Mouse (Mus musculus) lung, embryonic 15.5 days (tissue): ENCODE measurements at regions not wholly inside any gene's neighbourhood (a gene's known extent, or its start where the extent isn't known, plus 50 kb on each side); places are given as distances from the start of the nearest gene placed in this dataset.

Experiments
- ATAC-seq: fragments of 200-750 bp; cut with Nextera tagmentation; 2 replicates; pipeline ENCODE4 v1.8.0; 2017; ENCODE audit warnings: moderate number of reproducible peaks, borderline replicate concordance; ENCODE audit not compliant: low FRiP score, low TSS enrichment; ENCODE audit errors: extremely low read depth
- H3K27ac ChIP-seq: fragments of 300-500 bp; sonication (generic); 2 replicates; pipeline ENCODE4 v1.5.1; 2015; ENCODE audit warnings: moderate library complexity, mild to moderate bottlenecking, inconsistent platforms
- H3K27me3 ChIP-seq: fragments of 300-500 bp; sonication (generic); 2 replicates; pipeline ENCODE4 v1.6.1; 2015; ENCODE audit warnings: inconsistent platforms
- H3K36me3 ChIP-seq: fragments of 300-500 bp; sonication (generic); 2 replicates; pipeline ENCODE4 v1.6.1; 2015; ENCODE audit warnings: inconsistent platforms
- H3K4me1 ChIP-seq: fragments of 300-500 bp; sonication (generic); 2 replicates; pipeline ENCODE4 v1.6.1; 2015; ENCODE audit warnings: inconsistent platforms
- H3K4me2 ChIP-seq: fragments of 300-500 bp; sonication (generic); 2 replicates; pipeline ENCODE4 v1.6.1; 2015; ENCODE audit warnings: inconsistent platforms, mild to moderate bottlenecking, moderate library complexity
- H3K4me3 ChIP-seq: fragments of 300-500 bp; sonication (generic); 2 replicates; pipeline ENCODE4 v1.5.1; 2015; ENCODE audit warnings: mild to moderate bottlenecking, inconsistent platforms
- H3K9ac ChIP-seq: fragments of 300-500 bp; sonication (generic); 2 replicates; pipeline ENCODE4 v1.6.1; 2015; ENCODE audit warnings: inconsistent platforms
- H3K9me3 ChIP-seq: fragments of 300-500 bp; sonication (generic); 2 replicates; pipeline ENCODE4 v1.6.1; 2016; ENCODE audit warnings: inconsistent platforms
- WGBS: fragments of 180-500 bp; shearing (Covaris S2); methylation state at CpG from one replicate; pipeline ENCODE4 v1.1.7; 2015; 5-methylcytosine and 5-hydroxymethylcytosine counted together

GRCm38 (mm10) chr17:51986212-51986611 lies 153.1 kb upstream of the Satb1 start:
- 52% methylated on average over 14 of the region's 14 CpGs for WGBS
- H3K27ac ChIP-seq = no peak overlapping the region
- H3K36me3 ChIP-seq = no peaks in the 10 kb centered on the region
- H3K27me3 ChIP-seq = no peaks in the 10 kb centered on the region
- no peaks in the 10 kb centered on the region for H3K9me3 ChIP-seq
- no peak for ATAC-seq
- H3K4me1 ChIP-seq = no peaks in the 10 kb centered on the region
- H3K4me2 ChIP-seq = no peak overlapping the region
- no peak overlapping the region for H3K4me3 ChIP-seq
- no peak overlapping the region for H3K9ac ChIP-seq

- Histone ChIP-seq H3K9ac (no peak overlapping the region), H3K4me3 (no peak overlapping the region), H3K36me3 (no peaks in the 10 kb centered on the region), H3K4me1 (no peaks in the 10 kb centered on the region), H3K27ac (no peak overlapping the region), H3K9me3 (no peaks in the 10 kb centered on the region), H3K4me2 (no peak overlapping the region), H3K27me3 (no peaks in the 10 kb centered on the region)
- WGBS = 75% methylated on average over 2 of the region's 2 CpGs
- ATAC-seq = no peak
Measured at GRCm38 (mm10) chr17:51979126-51979525, 146.0 kb upstream of the Satb1 start.

GRCm38 (mm10) chr17:51971444-51971843 lies 138.4 kb upstream of the Satb1 start:
- Histone ChIP-seq H3K27me3 (no peaks in the 10 kb centered on the region), H3K4me2 (no peak overlapping the region), H3K27ac (no peak overlapping the region), H3K4me1 (no peaks in the 10 kb centered on the region), H3K4me3 (no peak overlapping the region), H3K36me3 (no peaks in the 10 kb centered on the region), H3K9ac (no peak overlapping the region), H3K9me3 (no peaks in the 10 kb centered on the region)
- no peak for ATAC-seq
- WGBS = 33% methylated on average over 3 of the region's 3 CpGs

GRCm38 (mm10) chr17:51966573-51967284 lies 133.6 kb upstream of the Satb1 start:
- no peaks in the 10 kb centered on the region for H3K27me3 ChIP-seq
- no peak overlapping the region for H3K27ac ChIP-seq
- H3K4me3 ChIP-seq = no peak overlapping the region
- H3K4me2 ChIP-seq = no peak overlapping the region
- H3K36me3 ChIP-seq = no peaks in the 10 kb centered on the region
- 81% methylated on average over 11 of the region's 11 CpGs for WGBS
- no peaks in the 10 kb centered on the region for H3K4me1 ChIP-seq
- no peak overlapping the region for H3K9ac ChIP-seq
- no peaks in the 10 kb centered on the region for H3K9me3 ChIP-seq
- ATAC-seq = no peak

- ATAC-seq = no peak
- Histone ChIP-seq H3K4me2 (no peak overlapping the region), H3K9ac (no peak overlapping the region), H3K4me3 (no peak overlapping the region), H3K36me3 (no peaks in the 10 kb centered on the region), H3K27me3 (no peaks in the 10 kb centered on the region), H3K27ac (no peak overlapping the region), H3K4me1 (no peaks in the 10 kb centered on the region), H3K9me3 (no peaks in the 10 kb centered on the region)
- 60% methylated on average over 12 of the region's 12 CpGs for WGBS
Measured at GRCm38 (mm10) chr17:51962529-51963110, 129.5 kb upstream of the Satb1 start.

- Histone ChIP-seq H3K9ac (no peak overlapping the region), H3K27ac (no peak overlapping the region), H3K9me3 (no peaks in the 10 kb centered on the region), H3K36me3 (no peaks in the 10 kb centered on the region), H3K4me1 (no peaks in the 10 kb centered on the region), H3K27me3 (no peaks in the 10 kb centered on the region), H3K4me3 (no peak overlapping the region), H3K4me2 (no peak overlapping the region)
- 87% methylated on average over 4 of the region's 4 CpGs for WGBS
- no peak for ATAC-seq
Measured at GRCm38 (mm10) chr17:51961337-51961736, 128.2 kb upstream of the Satb1 start.

GRCm38 (mm10) chr17:51956275-51956674 lies 123.2 kb upstream of the Satb1 start:
- Histone ChIP-seq H3K27me3 (no peaks in the 10 kb centered on the region), H3K4me1 (no peaks in the 10 kb centered on the region), H3K27ac (no peak overlapping the region), H3K9me3 (no peaks in the 10 kb centered on the region), H3K4me2 (no peak overlapping the region), H3K9ac (no peak overlapping the region), H3K36me3 (no peaks in the 10 kb centered on the region), H3K4me3 (no peak overlapping the region)
- ATAC-seq = no peak
- WGBS = 87% methylated on average over 13 of the region's 13 CpGs

GRCm38 (mm10) chr17:51937707-51938106 lies 104.6 kb upstream of the Satb1 start:
- ATAC-seq = no peak
- H3K4me1 ChIP-seq = no peaks in the 10 kb centered on the region
- H3K27ac ChIP-seq = no peak overlapping the region
- H3K27me3 ChIP-seq = no peaks in the 10 kb centered on the region
- H3K4me3 ChIP-seq = no peak overlapping the region
- 77% methylated on average over 5 of the region's 5 CpGs for WGBS
- no peaks in the 10 kb centered on the region for H3K9me3 ChIP-seq
- H3K36me3 ChIP-seq = no peaks in the 10 kb centered on the region
- no peak overlapping the region for H3K9ac ChIP-seq
- no peak overlapping the region for H3K4me2 ChIP-seq

GRCm38 (mm10) chr17:51936071-51936470 lies 103.0 kb upstream of the Satb1 start:
- ATAC-seq = no peak
- H3K27me3 ChIP-seq = no peaks in the 10 kb centered on the region
- no peaks in the 10 kb centered on the region for H3K4me1 ChIP-seq
- H3K36me3 ChIP-seq = no peaks in the 10 kb centered on the region
- no peak overlapping the region for H3K4me2 ChIP-seq
- H3K9me3 ChIP-seq = no peaks in the 10 kb centered on the region
- H3K27ac ChIP-seq = no peak overlapping the region
- no peak overlapping the region for H3K4me3 ChIP-seq
- H3K9ac ChIP-seq = no peak overlapping the region
- WGBS = 73% methylated on average over 5 of the region's 5 CpGs

- Histone ChIP-seq H3K27me3 (no peaks in the 10 kb centered on the region), H3K9me3 (no peaks in the 10 kb centered on the region), H3K4me1 (no peaks in the 10 kb centered on the region), H3K4me3 (no peak overlapping the region), H3K9ac (no peak overlapping the region), H3K36me3 (no peaks in the 10 kb centered on the region), H3K4me2 (no peak overlapping the region), H3K27ac (no peak overlapping the region)
- ATAC-seq = no peak
- 57% methylated on average over 3 of the region's 3 CpGs for WGBS
Measured at GRCm38 (mm10) chr17:51926392-51926791, 93.3 kb upstream of the Satb1 start.

- 61% methylated on average over 4 of the region's 4 CpGs for whole genome bisulfite sequencing
- H3K4me2 ChIP-seq = no peak overlapping the region
- H3K9me3 ChIP-seq = no peaks in the 10 kb centered on the region
- no peak overlapping the region for H3K4me3 ChIP-seq
- no peak overlapping the region for H3K27ac ChIP-seq
- H3K9ac ChIP-seq = no peak overlapping the region
- no peak for ATAC-seq
- no peaks in the 10 kb centered on the region for H3K36me3 ChIP-seq
- no peaks in the 10 kb centered on the region for H3K27me3 ChIP-seq
- no peaks in the 10 kb centered on the region for H3K4me1 ChIP-seq
Measured at GRCm38 (mm10) chr17:51907031-51907430, 73.9 kb upstream of the Satb1 start.

GRCm38 (mm10) chr17:51906418-51906817 lies 73.3 kb upstream of the Satb1 start:
- Histone ChIP-seq H3K4me3 (no peak overlapping the region), H3K27me3 (no peaks in the 10 kb centered on the region), H3K4me1 (no peaks in the 10 kb centered on the region), H3K9ac (no peak overlapping the region), H3K36me3 (no peaks in the 10 kb centered on the region), H3K4me2 (no peak overlapping the region), H3K9me3 (no peaks in the 10 kb centered on the region), H3K27ac (no peak overlapping the region)
- no peak for ATAC-seq
- 68% methylated on average over 4 of the region's 4 CpGs for WGBS
